Mouse (Mus musculus) neural tube, embryonic 11.5 days (tissue): ENCODE data around the gene Eva1c. TPM values are rescaled to one million over a fixed set of nuclear protein-coding genes. Genes with fewer than 3 reads are reported as not detected.

Source experiments
- ATAC-seq: fragments of 200-750 bp; cut with Nextera tagmentation; 2 replicates; pipeline ENCODE4 v1.8.0; 2017; ENCODE audit warnings: moderate number of reproducible peaks, mild to moderate bottlenecking, moderate TSS enrichment, moderate library complexity; ENCODE audit not compliant: insufficient read depth, low FRiP score, low TSS enrichment
- DNase-seq: peaks from one replicate; pipeline ENCODE4 v3.0.0-alpha.2; 2015; ENCODE audit warnings: low spot score
- H3K27ac ChIP-seq: fragments of 300-500 bp; sonication (generic); 2 replicates; pipeline ENCODE4 v1.5.1; 2014; ENCODE audit warnings: low read depth, mild to moderate bottlenecking, low read length
- H3K27me3 ChIP-seq: fragments of 300-500 bp; sonication (generic); 2 replicates; pipeline ENCODE4 v1.6.1; 2014; ENCODE audit warnings: mild to moderate bottlenecking, low read length, mixed read lengths; ENCODE audit not compliant: control insufficient read depth, insufficient read depth
- H3K36me3 ChIP-seq: fragments of 300-500 bp; sonication (generic); 2 replicates; pipeline ENCODE4 v1.6.1; 2014; ENCODE audit warnings: mild to moderate bottlenecking, low read length, moderate library complexity, mixed read lengths; ENCODE audit not compliant: control insufficient read depth, insufficient read depth
- H3K4me1 ChIP-seq: fragments of 300-500 bp; sonication (generic); 2 replicates; pipeline ENCODE4 v1.6.1; 2014; ENCODE audit warnings: low read length, mixed read lengths; ENCODE audit not compliant: control insufficient read depth, insufficient read depth
- H3K4me2 ChIP-seq: fragments of 300-500 bp; sonication (generic); 2 replicates; pipeline ENCODE4 v1.6.1; 2014; ENCODE audit warnings: low read depth, mild to moderate bottlenecking, moderate library complexity
- H3K4me3 ChIP-seq: fragments of 300-500 bp; sonication (generic); 2 replicates; pipeline ENCODE4 v1.5.1; 2014; ENCODE audit warnings: low read depth, low read length
- H3K9ac ChIP-seq: fragments of 300-500 bp; sonication (generic); 2 replicates; pipeline ENCODE4 v1.6.1; 2014; ENCODE audit warnings: mild to moderate bottlenecking, low read length
- H3K9me3 ChIP-seq: fragments of 300-500 bp; sonication (generic); 2 replicates; pipeline ENCODE4 v1.6.1; 2016; ENCODE audit warnings: low read length; ENCODE audit not compliant: control insufficient read depth
- WGBS: fragments of 180-500 bp; shearing (Covaris S2); extraction: QIAGEN DNeasy Blood & Tissue Kit; methylation state at CpG from one replicate; pipeline ENCODE4 v1.1.7; 2014; 5-methylcytosine and 5-hydroxymethylcytosine counted together
- polyA plus RNA-seq: library from polyadenylated mRNA; unstranded; fragments of >200 nt; fragmentation: Nextera tagmentation; extraction: Ambion mirVana; gene quantifications from 2 replicates; pipeline ENCODE4 v1.2.1, GENCODE M21; 2014

The Eva1c gene
- polyA plus RNA-seq, 1 experiment from 2014 or later, result 0.73 TPM

DNA sequence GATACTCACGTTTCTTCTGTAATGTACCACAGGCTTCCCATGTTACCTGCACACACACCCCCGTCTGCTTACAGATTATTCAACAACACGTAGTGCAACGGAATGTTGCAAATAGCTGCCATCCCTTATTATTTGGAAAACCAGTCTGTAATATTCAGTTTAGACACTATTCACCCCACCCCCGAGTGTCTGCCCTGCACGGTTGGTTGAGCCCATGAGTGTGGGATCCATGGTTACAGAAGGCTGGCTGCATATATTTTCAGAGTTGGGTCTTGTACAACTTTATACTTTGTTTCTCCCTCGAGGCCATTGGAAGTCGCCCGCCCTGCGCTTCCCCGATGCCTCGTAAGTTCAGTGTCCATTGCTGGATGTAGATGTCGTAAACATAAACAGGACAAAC, 19.1 kb downstream of the Eva1c start:
- 74% methylated on average over 13 of the region's 13 CpGs for WGBS
- H3K4me2 ChIP-seq, result no peak overlapping the region
- H3K27ac ChIP-seq, result no peak overlapping the region
- DNase-seq, result no peak
- peaks cover 12% of the 10 kb centered on the region; the same call in 1 of the 2 replicates for H3K4me1 ChIP-seq
- H3K4me3 ChIP-seq, result no peak overlapping the region
- H3K9ac ChIP-seq, result no peak overlapping the region
- H3K36me3 ChIP-seq, result no peaks in the 10 kb centered on the region
- no peaks in the 10 kb centered on the region for H3K9me3 ChIP-seq
- no peaks in the 10 kb centered on the region for H3K27me3 ChIP-seq
- ATAC-seq, result no peak

DNA sequence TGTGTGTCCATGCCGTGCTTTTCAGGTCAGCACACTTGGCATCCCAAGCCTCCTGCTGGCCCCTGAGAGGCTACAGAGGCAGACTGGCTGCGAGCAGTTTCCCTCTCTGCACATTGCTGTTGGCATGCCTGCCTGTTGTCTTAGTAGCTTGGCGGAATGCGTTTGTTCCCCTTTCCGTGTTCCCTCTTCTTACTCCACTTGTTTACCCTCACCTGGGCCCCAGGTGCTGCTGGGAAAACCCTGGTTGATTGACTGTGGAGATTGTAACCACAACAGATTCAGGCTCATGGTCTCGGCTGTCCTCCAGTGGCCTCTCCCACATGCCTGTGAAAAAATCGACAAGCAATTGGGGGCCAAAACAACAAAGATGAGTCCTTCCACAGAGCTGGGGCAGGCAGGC, 22.2 kb downstream of the Eva1c start:
- no peak overlapping the region for H3K4me2 ChIP-seq
- no peaks in the 10 kb centered on the region for H3K36me3 ChIP-seq
- no peak overlapping the region for H3K4me3 ChIP-seq
- H3K27me3 ChIP-seq, result no peaks in the 10 kb centered on the region
- DNase-seq (no peak), ATAC-seq (no peak)
- no peak overlapping the region for H3K27ac ChIP-seq
- WGBS, result 83% methylated on average over 7 of the region's 7 CpGs
- H3K9ac ChIP-seq, result no peak overlapping the region
- no peaks in the 10 kb centered on the region for H3K9me3 ChIP-seq
- no peaks in the 10 kb centered on the region for H3K4me1 ChIP-seq

DNA sequence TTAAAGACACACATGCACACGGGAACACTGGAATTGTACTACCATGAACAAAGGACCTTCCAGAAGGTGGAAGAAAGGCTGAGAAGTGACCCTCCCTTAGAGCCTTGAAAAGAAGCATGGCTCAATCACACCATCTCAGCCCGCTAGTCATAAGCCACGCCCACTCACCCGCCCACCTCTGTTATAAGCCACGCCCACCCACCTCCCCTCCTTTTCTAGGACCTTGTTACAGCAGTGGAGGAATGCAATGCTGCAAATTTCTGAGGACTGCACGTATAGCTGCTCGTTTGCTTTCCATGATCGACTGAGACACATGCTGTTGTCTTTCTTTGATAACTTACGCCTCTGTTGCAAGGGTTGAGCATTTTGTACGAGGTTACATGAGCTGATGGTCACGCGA, 22.7 kb downstream of the Eva1c start:
- ATAC-seq, result peak; percentile 42; the same call in 1 of the 2 replicates
- H3K4me1 ChIP-seq, result no peaks in the 10 kb centered on the region
- no peaks in the 10 kb centered on the region for H3K36me3 ChIP-seq
- whole genome bisulfite sequencing, result 41% methylated on average over 12 of the region's 12 CpGs
- no peak overlapping the region for H3K4me2 ChIP-seq
- H3K27me3 ChIP-seq, result no peaks in the 10 kb centered on the region
- no peak overlapping the region for H3K4me3 ChIP-seq
- H3K27ac ChIP-seq, result no peak overlapping the region
- H3K9ac ChIP-seq, result no peak overlapping the region
- no peaks in the 10 kb centered on the region for H3K9me3 ChIP-seq
- peak; percentile 60 for DNase-seq

DNA sequence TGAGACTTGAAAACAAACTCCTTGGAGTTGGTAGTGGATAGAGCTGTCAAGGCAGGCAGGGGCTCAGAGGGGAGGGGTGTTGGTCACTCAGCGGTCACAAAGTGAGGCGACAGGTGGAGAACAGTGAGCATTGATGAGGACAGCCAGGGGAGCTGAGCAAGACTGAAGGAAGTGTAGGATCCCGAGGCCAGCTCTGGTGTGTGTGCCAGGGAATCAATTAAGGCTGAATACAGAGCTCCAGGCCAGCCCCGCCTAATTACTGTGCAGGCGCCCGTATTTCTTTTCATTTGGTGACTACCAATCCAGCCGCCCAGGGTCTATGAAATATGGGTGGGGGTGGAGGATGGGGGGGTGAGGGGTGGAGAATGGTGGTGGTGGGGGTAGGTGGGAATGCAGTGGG, 24.4 kb downstream of the Eva1c start:
- Histone ChIP-seq H3K9ac (no peak overlapping the region), H3K36me3 (no peaks in the 10 kb centered on the region), H3K4me2 (no peak overlapping the region), H3K27me3 (no peaks in the 10 kb centered on the region), H3K27ac (no peak overlapping the region), H3K4me1 (no peaks in the 10 kb centered on the region), H3K9me3 (no peaks in the 10 kb centered on the region), H3K4me3 (no peak overlapping the region)
- WGBS, result 75% methylated on average over 7 of the region's 7 CpGs
- ATAC-seq (no peak), DNase-seq (no peak)

DNA sequence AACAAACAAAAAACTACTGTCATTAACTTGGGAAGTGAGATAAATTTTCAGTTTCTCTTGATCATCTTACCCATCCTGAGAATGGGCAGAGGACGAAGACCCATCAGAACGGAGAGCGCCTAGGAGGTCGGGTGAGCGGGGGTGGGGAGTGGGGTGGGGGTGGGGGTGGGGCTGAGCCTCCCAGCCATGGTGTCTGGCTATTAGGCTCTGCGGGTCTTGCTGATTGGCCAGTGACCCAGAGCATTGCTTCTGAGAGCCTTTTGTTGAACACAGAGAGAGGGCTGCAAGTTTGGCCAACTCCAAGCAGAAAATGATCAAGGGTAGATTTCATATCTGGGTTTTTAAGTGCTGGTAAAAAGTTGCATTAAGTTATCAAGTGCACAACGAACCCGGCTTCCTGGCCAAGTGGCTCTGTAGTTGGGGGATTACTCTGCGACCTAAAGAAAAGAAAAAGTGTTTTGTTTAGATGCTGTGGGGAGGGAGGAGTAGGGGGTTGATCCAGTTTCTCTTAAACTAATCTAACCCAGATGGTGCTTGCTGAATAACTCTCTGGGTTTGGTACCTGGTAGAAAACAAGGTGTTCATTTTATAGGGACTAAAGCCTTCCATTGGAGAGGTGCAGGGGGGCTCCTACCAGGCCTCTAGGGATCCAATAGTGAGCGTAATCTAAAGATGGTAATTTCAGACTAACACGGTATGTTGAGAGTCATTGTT, 25.3 kb downstream of the Eva1c start:
- Histone ChIP-seq H3K27me3 (no peaks in the 10 kb centered on the region), H3K36me3 (no peaks in the 10 kb centered on the region), H3K4me1 (no peaks in the 10 kb centered on the region), H3K27ac (no peak overlapping the region), H3K4me2 (no peak overlapping the region), H3K9me3 (no peaks in the 10 kb centered on the region), H3K9ac (no peak overlapping the region), H3K4me3 (no peak overlapping the region)
- 67% methylated on average over 11 of the region's 11 CpGs for WGBS
- ATAC-seq, result no peak
- no peak for DNase-seq

DNA sequence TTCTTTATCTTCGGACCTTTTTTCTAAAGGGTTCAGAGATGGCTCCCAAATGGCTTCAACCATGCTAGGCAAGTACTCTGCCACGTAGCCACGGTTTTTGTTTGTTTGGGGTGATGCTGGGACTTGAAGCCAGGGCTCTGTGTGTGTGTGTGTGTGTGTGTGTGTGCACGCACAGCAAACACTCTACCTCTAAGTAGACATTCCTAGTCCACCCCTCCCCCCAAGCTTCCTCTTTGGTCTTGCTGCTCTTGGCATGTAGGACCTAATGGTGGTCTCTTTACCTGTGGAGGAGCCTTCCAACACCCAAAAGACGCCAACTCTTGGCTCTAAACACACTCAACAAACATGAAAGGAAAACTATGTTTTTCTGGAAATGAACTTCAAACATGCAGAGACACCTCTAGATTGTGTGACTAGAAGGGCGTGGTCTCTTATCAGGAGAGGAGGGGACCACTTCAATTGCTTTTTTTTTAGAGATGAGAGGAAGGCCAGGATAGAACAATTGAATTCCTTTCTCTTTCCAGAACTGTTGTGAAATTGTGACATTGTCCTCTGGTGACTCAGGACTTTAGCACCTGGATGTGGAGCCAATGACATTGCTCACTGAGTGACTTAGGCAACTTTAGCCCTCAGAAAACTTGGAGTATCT, 30.2 kb downstream of the Eva1c start:
- ATAC-seq (no peak), DNase-seq (no peak)
- H3K4me1 ChIP-seq, result no peaks in the 10 kb centered on the region
- no peak overlapping the region for H3K9ac ChIP-seq
- no peaks in the 10 kb centered on the region for H3K36me3 ChIP-seq
- no peaks in the 10 kb centered on the region for H3K9me3 ChIP-seq
- H3K4me3 ChIP-seq, result no peak overlapping the region
- H3K27me3 ChIP-seq, result no peaks in the 10 kb centered on the region
- WGBS, result 85% methylated on average over 6 of the region's 6 CpGs
- H3K27ac ChIP-seq, result no peak overlapping the region
- no peak overlapping the region for H3K4me2 ChIP-seq

DNA sequence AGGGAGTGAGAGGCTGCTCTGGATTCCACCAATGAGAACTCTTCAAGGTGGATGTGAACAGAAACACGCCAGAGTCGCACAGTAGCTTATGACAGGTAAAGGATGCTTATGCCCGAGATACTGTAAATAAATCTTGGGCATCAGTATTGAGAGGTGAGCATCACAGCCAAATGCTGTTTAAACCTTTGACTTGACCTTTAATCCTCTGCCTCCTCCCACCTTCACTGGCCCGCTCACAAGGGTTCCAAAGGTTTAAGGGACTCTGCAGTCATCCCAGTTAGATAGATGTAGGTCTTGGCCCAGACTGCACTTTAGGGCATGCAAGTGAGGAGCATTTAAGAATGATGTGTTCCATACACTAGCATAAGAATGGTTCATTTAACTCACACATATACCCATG, 31.7 kb downstream of the Eva1c start:
- Histone ChIP-seq H3K9ac (no peak overlapping the region), H3K4me3 (no peak overlapping the region), H3K4me2 (no peak overlapping the region), H3K36me3 (no peaks in the 10 kb centered on the region), H3K4me1 (no peaks in the 10 kb centered on the region), H3K27me3 (no peaks in the 10 kb centered on the region), H3K27ac (no peak overlapping the region), H3K9me3 (no peaks in the 10 kb centered on the region)
- WGBS, result 89% methylated on average over 4 of the region's 4 CpGs
- ATAC-seq (no peak), DNase-seq (no peak)

DNA sequence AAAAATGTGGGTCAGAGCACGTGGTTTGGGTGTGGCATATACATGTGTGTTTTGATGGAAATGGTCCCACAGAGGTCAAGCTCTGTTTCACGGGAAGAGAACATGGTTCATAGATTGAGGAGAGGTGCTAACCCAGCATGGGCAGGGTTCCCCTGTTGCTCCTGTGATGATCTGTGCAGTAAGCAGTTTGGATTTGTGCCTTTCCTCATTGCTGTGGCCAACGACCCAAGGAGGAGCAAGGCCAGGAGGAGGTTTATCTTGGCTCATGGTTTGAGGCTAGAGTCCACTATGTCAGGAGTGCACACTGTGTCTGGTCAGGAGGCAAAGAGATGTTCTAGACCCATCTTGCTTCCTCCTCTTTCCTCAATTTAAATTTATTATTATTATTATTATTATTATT, 36.5 kb downstream of the Eva1c start:
- no peaks in the 10 kb centered on the region for H3K36me3 ChIP-seq
- H3K4me3 ChIP-seq, result no peak overlapping the region
- no peaks in the 10 kb centered on the region for H3K27me3 ChIP-seq
- H3K4me1 ChIP-seq, result no peaks in the 10 kb centered on the region
- 79% methylated on average over 3 of the region's 3 CpGs for WGBS
- H3K9me3 ChIP-seq, result no peaks in the 10 kb centered on the region
- DNase-seq, result no peak
- no peak overlapping the region for H3K9ac ChIP-seq
- ATAC-seq, result no peak
- no peak overlapping the region for H3K27ac ChIP-seq
- H3K4me2 ChIP-seq, result no peak overlapping the region

DNA sequence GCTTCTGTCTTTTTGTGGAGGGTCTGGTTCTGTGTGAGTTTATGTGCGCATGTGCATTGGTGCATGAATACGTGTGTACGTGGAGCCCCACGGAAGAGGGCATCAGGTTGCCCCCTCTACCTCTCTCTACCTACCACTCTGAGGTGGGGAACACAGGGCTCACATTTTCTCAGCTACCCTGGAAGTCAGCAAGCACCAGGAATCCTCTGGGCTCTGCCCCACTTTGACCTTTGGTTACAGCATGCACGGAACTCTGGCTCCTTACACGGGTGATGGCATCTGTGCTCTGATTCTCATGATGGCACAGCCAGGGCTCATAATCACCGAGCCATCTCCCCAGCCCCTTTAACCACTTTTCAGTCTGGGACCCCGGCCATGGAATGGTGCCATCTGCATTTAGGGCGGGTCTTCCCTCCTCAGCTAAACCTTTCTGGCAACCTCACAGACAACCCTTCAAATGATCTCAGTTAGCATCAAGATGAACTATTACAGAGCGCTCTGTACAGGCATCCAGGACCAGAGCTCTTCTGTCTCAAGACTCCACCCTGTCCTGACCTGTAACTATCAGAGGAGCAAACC, 37.0 kb downstream of the Eva1c start:
- Histone ChIP-seq H3K4me1 (no peaks in the 10 kb centered on the region), H3K36me3 (no peaks in the 10 kb centered on the region), H3K9ac (no peak overlapping the region), H3K27ac (no peak overlapping the region), H3K9me3 (no peaks in the 10 kb centered on the region), H3K27me3 (no peaks in the 10 kb centered on the region), H3K4me3 (no peak overlapping the region), H3K4me2 (no peak overlapping the region)
- 89% methylated on average over 10 of the region's 10 CpGs for WGBS
- ATAC-seq, result no peak
- no peak for DNase-seq
